Mouse (Mus musculus): ENCODE measurements around the gene Gkn1.

GRCm38 (mm10) chr6:87302746-87303145 is 48.0 kb downstream of the Gkn1 start:
- no peak for TF ChIP-seq CTCF (IDR thresholded peaks at IDR 0.05; ENCODE audit: borderline replicate concordance, insufficient read depth, low read length)
- TF ChIP-seq POLR2A (IDR thresholded peaks at IDR 0.05; ENCODE audit: low read depth, low read length), result no peak
